Mouse (Mus musculus): ENCODE measurements around the gene Cyp1a1.

The Cyp1a1 gene

GRCm38 (mm10) chr9:57687751-57688150 lies at the start of gene Cyp1a1:
Gene Cyp1a1, plus strand, starts transcription at chr9:57687928.
- DNase-seq (ENCODE audit: low spot score in 2 of 2) = no peak

GRCm38 (mm10) chr9:57638651-57639459 lies 48.9 kb upstream of the Cyp1a1 start:
- peak; percentile 67 to 87 for DNase-seq (ENCODE audit: low spot score in 2 of 2)

- DNase-seq (ENCODE audit: low spot score in 2 of 2) = no peak
Observed at GRCm38 (mm10) chr9:57639661-57640328, 47.9 kb upstream of the Cyp1a1 start.

GRCm38 (mm10) chr9:57640384-57640783 lies 47.3 kb upstream of the Cyp1a1 start:
- DNase-seq (ENCODE audit: low spot score in 2 of 2) = peak; percentile 67 to 77

GRCm38 (mm10) chr9:57641022-57641421 lies 46.7 kb upstream of the Cyp1a1 start:
- DNase-seq (ENCODE audit: low spot score in 2 of 2) = no peak

GRCm38 (mm10) chr9:57641775-57642550 lies 45.8 kb upstream of the Cyp1a1 start:
- no peak for DNase-seq (ENCODE audit: low spot score in 2 of 2)

- no peak for DNase-seq (ENCODE audit: low spot score in 2 of 2)
Observed at GRCm38 (mm10) chr9:57643169-57643855, 44.4 kb upstream of the Cyp1a1 start.

- no peak for DNase-seq (ENCODE audit: low spot score in 2 of 2)
Observed at GRCm38 (mm10) chr9:57643856-57644180, 43.9 kb upstream of the Cyp1a1 start.

GRCm38 (mm10) chr9:57644442-57644943 lies 43.2 kb upstream of the Cyp1a1 start:
- DNase-seq (ENCODE audit: low spot score in 2 of 2) = peak in 1 of 2 experiments; percentile 18

- DNase-seq (ENCODE audit: low spot score in 2 of 2) = peak; percentile 88 to 93
Observed at GRCm38 (mm10) chr9:57644944-57645893, 42.5 kb upstream of the Cyp1a1 start.

GRCm38 (mm10) chr9:57646551-57647103 lies 41.1 kb upstream of the Cyp1a1 start:
- no peak for DNase-seq (ENCODE audit: low spot score in 2 of 2)

- DNase-seq (ENCODE audit: low spot score in 2 of 2) = no peak
Observed at GRCm38 (mm10) chr9:57647286-57648108, 40.2 kb upstream of the Cyp1a1 start.

- DNase-seq (ENCODE audit: low spot score in 2 of 2) = no peak
Observed at GRCm38 (mm10) chr9:57650130-57650785, 37.5 kb upstream of the Cyp1a1 start.

GRCm38 (mm10) chr9:57650786-57651311 lies 36.9 kb upstream of the Cyp1a1 start:
- DNase-seq (ENCODE audit: low spot score in 2 of 2) = no peak

GRCm38 (mm10) chr9:57652351-57652750 lies 35.4 kb upstream of the Cyp1a1 start:
- no peak for DNase-seq (ENCODE audit: low spot score in 2 of 2)

- DNase-seq (ENCODE audit: low spot score in 2 of 2) = no peak
Observed at GRCm38 (mm10) chr9:57652855-57653254, 34.9 kb upstream of the Cyp1a1 start.

GRCm38 (mm10) chr9:57653283-57653682 lies 34.4 kb upstream of the Cyp1a1 start, which contains the start of gene Csk:
Gene Csk, minus strand, starts transcription at chr9:57653631.
- no peak for DNase-seq (ENCODE audit: low spot score in 2 of 2)

- DNase-seq (ENCODE audit: low spot score in 2 of 2) = no peak
Observed at GRCm38 (mm10) chr9:57654966-57655365, 32.8 kb upstream of the Cyp1a1 start.
